Mouse (Mus musculus) ovary, postnatal 10 days (tissue): ENCODE measurements at regions not wholly inside any gene's neighbourhood (a gene's known extent, or its start where the extent isn't known, plus 50 kb on each side); places are given as distances from the start of the nearest gene placed in this dataset.
A peak's percentile ranks its signal among the peaks of the same experiment; 100 is the strongest.

ENCODE experiments used
- DNase-seq: peaks from one replicate; pipeline ENCODE4 v3.0.0; 2022; ENCODE audit warnings: low spot score

GRCm38 (mm10) chr13:39127942-39128341, 167.3 kb upstream of the Slc35b3 start:
- no peak for DNase-seq

- no peak for DNase-seq
Measured at GRCm38 (mm10) chr13:39092058-39092457, 131.4 kb upstream of the Slc35b3 start.

- DNase-seq = no peak
Measured at GRCm38 (mm10) chr13:39084544-39084943, 123.9 kb upstream of the Slc35b3 start.

GRCm38 (mm10) chr13:39074211-39074610, 113.5 kb upstream of the Slc35b3 start:
- DNase-seq = no peak

- DNase-seq = no peak
Measured at GRCm38 (mm10) chr13:39032263-39032662, 71.6 kb upstream of the Slc35b3 start.

GRCm38 (mm10) chr13:39020168-39020567, 59.5 kb upstream of the Slc35b3 start:
- DNase-seq = no peak

GRCm38 (mm10) chr13:39011696-39012095, 51.0 kb upstream of the Slc35b3 start:
- DNase-seq = peak; percentile 38
